Mouse (Mus musculus) limb, embryonic 13.5 days (tissue): ENCODE results near the gene Kif3b. TPM values are rescaled to one million over a fixed set of nuclear protein-coding genes. Genes with fewer than 3 reads are reported as not detected.
"Not testable (repeated sequence)": the region's sequence is repeated elsewhere in the genome, so short reads cannot be mapped to it uniquely, and the experiment has no call there.

Source experiments
- ATAC-seq: fragments of 200-750 bp; cut with Nextera tagmentation; 2 replicates; pipeline ENCODE4 v1.8.0; 2017; ENCODE audit warnings: low read depth, moderate number of reproducible peaks, moderate TSS enrichment; ENCODE audit not compliant: low FRiP score
- H3K27ac ChIP-seq: fragments of 300-500 bp; sonication (generic); 2 replicates; pipeline ENCODE4 v1.5.1; 2015; ENCODE audit warnings: inconsistent platforms, mild to moderate bottlenecking, moderate library complexity
- H3K27me3 ChIP-seq: fragments of 300-500 bp; sonication (generic); 2 replicates; pipeline ENCODE4 v1.6.1; 2015; ENCODE audit warnings: mild to moderate bottlenecking, inconsistent platforms
- H3K36me3 ChIP-seq: fragments of 300-500 bp; sonication (generic); 2 replicates; pipeline ENCODE4 v1.6.1; 2015; ENCODE audit warnings: inconsistent platforms, mild to moderate bottlenecking, moderate library complexity
- H3K4me1 ChIP-seq: fragments of 300-500 bp; sonication (generic); 2 replicates; pipeline ENCODE4 v1.6.1; 2015; ENCODE audit warnings: inconsistent platforms
- H3K4me2 ChIP-seq: fragments of 300-500 bp; sonication (generic); replicated peaks from 2 replicates; pipeline ENCODE4 v1.6.1; 2015; ENCODE audit warnings: inconsistent platforms, mild to moderate bottlenecking, moderate library complexity
- H3K4me3 ChIP-seq: fragments of 300-500 bp; sonication (generic); 2 replicates; pipeline ENCODE4 v1.5.1; 2015; ENCODE audit warnings: moderate library complexity, mild to moderate bottlenecking, inconsistent platforms
- H3K9ac ChIP-seq: fragments of 300-500 bp; sonication (generic); 2 replicates; pipeline ENCODE4 v1.6.1; 2015; ENCODE audit warnings: mild to moderate bottlenecking, inconsistent platforms
- H3K9me3 ChIP-seq: fragments of 300-500 bp; sonication (generic); 2 replicates; pipeline ENCODE4 v1.6.1; 2016; ENCODE audit warnings: inconsistent platforms
- WGBS: fragments of 180-500 bp; shearing (Covaris S2); methylation state at CpG from one replicate; pipeline ENCODE4 v1.1.7; 2015; 5-methylcytosine and 5-hydroxymethylcytosine counted together
- polyA plus RNA-seq: library from polyadenylated mRNA; unstranded; fragments of >200 nt; fragmentation: Nextera tagmentation; extraction: Ambion mirVana; gene quantifications from 2 replicates; pipeline ENCODE4 v1.2.1, GENCODE M21; 2015

Kif3b gene
- polyA plus RNA-seq, 1 experiment from 2014 or later: 6.3 TPM

GRCm38 (mm10) chr2:153348100-153348831 lies 57.1 kb downstream of the Kif3b start:
- Histone ChIP-seq H3K27me3 (no peaks in the 10 kb centered on the region), H3K4me3 (peak overlapping the region; percentile 86), H3K4me2 (peak overlapping the region; percentile 72), H3K36me3 (peaks cover 13% of the 10 kb centered on the region), H3K27ac (peak overlapping the region; percentile 15; the same call in 1 of the 2 replicates), H3K9ac (peak overlapping the region; percentile 31; the same call in 1 of the 2 replicates), H3K4me1 (peaks cover 34% of the 10 kb centered on the region), H3K9me3 (no peaks in the 10 kb centered on the region)
- WGBS: 47% methylated on average over 6 of the region's 6 CpGs
- no peak for ATAC-seq

GRCm38 (mm10) chr2:153350552-153351181 lies 59.5 kb downstream of the Kif3b start:
- Histone ChIP-seq H3K4me3 (no peak overlapping the region), H3K9me3 (no peaks in the 10 kb centered on the region), H3K4me1 (peaks cover 30% of the 10 kb centered on the region), H3K27ac (peak overlapping the region; percentile 28; the same call in 1 of the 2 replicates), H3K4me2 (peak overlapping the region; percentile 12; the same call in 1 of the 2 replicates), H3K36me3 (peaks cover 30% of the 10 kb centered on the region), H3K27me3 (no peaks in the 10 kb centered on the region), H3K9ac (no peak overlapping the region)
- ATAC-seq: no peak
- 36% methylated on average over 6 of the region's 6 CpGs for WGBS

GRCm38 (mm10) chr2:153354648-153355047 lies 63.4 kb downstream of the Kif3b start:
- H3K27ac ChIP-seq: no peak overlapping the region
- no peak for ATAC-seq
- H3K4me1 ChIP-seq: peaks cover 14% of the 10 kb centered on the region
- no peak overlapping the region for H3K9ac ChIP-seq
- H3K4me3 ChIP-seq: no peak overlapping the region
- H3K9me3 ChIP-seq: no peaks in the 10 kb centered on the region
- no peaks in the 10 kb centered on the region for H3K27me3 ChIP-seq
- WGBS: 88% methylated on average over 2 of the region's 2 CpGs
- peaks cover 66% of the 10 kb centered on the region for H3K36me3 ChIP-seq
- no peak overlapping the region for H3K4me2 ChIP-seq

DNA sequence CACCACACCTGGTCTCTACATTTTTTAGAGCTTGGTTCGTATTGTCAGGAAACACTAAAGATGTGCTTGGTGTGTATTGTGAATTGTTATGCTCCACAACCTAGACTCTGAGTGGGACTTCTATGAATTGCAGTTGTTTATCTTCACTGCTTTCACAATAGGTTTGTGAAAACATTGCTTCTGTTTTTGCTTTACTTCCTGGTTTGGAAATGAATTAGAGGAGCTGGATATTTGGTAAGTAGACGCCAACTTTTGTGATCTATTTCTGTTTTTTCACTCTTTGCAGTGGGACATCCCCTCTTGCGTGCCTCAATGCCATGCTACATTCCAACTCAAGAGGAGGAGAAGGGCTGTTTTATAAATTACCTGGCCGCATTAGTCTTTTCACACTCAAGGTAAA lies 65.6 kb downstream of the Kif3b start:
- Histone ChIP-seq H3K9ac (no peak overlapping the region), H3K4me3 (no peak overlapping the region), H3K27ac (no peak overlapping the region), H3K9me3 (no peaks in the 10 kb centered on the region), H3K36me3 (peaks cover 72% of the 10 kb centered on the region), H3K4me2 (no peak overlapping the region), H3K4me1 (no peaks in the 10 kb centered on the region), H3K27me3 (no peaks in the 10 kb centered on the region)
- no peak for ATAC-seq
- 94% methylated on average over 4 of the region's 4 CpGs for WGBS

DNA sequence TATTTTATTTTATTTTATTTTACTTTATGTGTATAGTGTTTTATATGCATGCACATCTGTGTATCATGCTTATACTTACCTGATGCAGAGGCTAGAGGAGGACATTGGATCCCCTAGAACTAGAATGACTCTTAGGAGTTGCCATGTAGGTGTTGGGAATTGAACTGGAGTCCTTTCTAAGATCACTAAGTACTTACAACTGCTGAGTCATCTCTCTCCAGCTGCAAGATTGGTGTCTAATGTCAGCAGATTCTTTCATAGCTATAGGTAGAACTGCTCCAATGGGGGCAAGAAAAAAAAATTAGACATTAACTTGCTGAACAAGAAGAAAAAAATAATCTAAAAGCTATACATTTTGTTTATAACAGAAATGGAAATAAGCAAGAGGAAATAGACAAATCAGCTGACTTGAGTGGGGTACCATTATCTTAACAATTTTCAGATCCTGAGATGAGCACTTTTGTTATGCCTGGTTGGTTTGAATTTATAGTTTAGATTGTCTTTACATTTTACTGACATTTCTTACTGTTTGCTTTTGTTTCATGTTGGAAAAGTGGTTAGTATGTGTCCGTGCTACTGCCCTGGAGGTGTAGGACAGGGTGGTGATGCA lies 70.0 kb downstream of the Kif3b start:
- ATAC-seq: no peak
- H3K27ac ChIP-seq: no peak overlapping the region
- H3K4me1 ChIP-seq: no peaks in the 10 kb centered on the region
- no peak overlapping the region for H3K4me3 ChIP-seq
- H3K27me3 ChIP-seq: no peaks in the 10 kb centered on the region
- peaks cover 72% of the 10 kb centered on the region for H3K36me3 ChIP-seq
- H3K9ac ChIP-seq: no peak overlapping the region
- H3K4me2 ChIP-seq: no peak overlapping the region
- WGBS: 92% methylated on average over 1 of the region's 1 CpGs
- H3K9me3 ChIP-seq: no peaks in the 10 kb centered on the region

DNA sequence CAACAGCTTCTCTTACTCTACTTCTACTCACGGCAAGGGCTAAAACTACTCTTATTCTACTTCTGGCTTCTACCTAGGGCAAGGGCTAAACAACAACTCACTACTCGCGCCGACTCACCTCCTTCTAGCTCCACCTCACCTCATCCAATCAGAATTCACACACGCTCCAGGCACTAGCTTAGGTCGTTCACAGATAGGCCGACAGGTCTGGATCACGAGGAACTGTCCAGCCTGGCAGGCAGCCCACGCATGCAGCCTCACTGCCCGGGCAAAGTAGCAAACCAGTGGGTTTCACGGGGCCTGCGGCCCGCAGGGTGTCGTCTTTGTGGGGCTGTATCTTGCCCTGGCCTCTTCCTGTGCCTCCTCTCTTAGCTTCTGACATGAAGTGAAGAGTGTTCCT lies 73.3 kb downstream of the Kif3b start:
- not testable (repeated sequence) for H3K4me1 ChIP-seq, H3K9me3 ChIP-seq, H3K27me3 ChIP-seq, H3K4me2 ChIP-seq, H3K9ac ChIP-seq, H3K4me3 ChIP-seq, ATAC-seq, H3K27ac ChIP-seq
- peaks cover 71% of the 10 kb centered on the region for H3K36me3 ChIP-seq
- WGBS: 93% methylated on average over 14 of the region's 14 CpGs

DNA sequence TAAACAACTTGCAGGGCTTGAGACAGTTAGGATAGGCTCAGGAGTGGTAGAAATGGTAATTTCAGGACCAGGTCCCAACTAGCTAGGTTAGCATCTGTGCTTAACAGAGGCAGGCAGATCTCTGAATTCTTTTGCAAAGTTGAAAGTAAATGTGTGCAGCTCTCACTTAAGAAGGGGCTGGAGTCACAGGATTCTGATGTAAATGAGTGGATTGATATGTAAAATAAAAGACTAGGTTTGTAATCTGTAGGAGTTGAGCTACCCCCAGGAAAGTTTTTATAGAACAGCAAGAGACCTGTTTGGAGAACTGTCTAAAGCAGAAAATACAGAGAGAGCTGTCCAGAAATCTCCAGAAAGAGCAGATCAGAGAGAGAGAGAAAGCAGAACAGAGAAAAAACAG lies 79.7 kb downstream of the Kif3b start:
- ATAC-seq: no peak
- no peak overlapping the region for H3K4me3 ChIP-seq
- H3K9ac ChIP-seq: no peak overlapping the region
- peaks cover 41% of the 10 kb centered on the region for H3K36me3 ChIP-seq
- H3K27ac ChIP-seq: no peak overlapping the region
- H3K27me3 ChIP-seq: no peaks in the 10 kb centered on the region
- no peaks in the 10 kb centered on the region for H3K9me3 ChIP-seq
- H3K4me1 ChIP-seq: no peaks in the 10 kb centered on the region
- H3K4me2 ChIP-seq: no peak overlapping the region

DNA sequence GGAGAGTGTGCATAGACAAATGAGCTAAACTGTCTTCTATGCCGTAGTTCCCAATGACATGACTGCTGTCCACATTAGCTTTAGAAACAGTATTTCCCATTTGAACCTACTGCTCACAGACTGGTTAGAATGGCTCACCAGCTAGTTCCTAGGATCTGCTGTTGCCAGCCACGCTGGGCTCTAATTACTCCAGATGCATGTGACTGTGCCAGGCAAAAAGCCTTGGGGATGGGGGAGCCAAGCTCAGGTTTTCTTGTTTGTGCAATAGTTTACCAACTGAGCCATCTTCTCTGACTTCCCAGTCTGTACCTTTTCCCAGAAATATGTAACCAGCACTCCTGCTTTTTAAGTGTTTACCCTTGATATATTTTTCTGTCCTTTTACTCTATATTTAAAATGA lies 84.2 kb downstream of the Kif3b start:
- Histone ChIP-seq H3K9me3 (no peaks in the 10 kb centered on the region), H3K4me1 (no peaks in the 10 kb centered on the region), H3K4me3 (no peak overlapping the region), H3K27me3 (no peaks in the 10 kb centered on the region), H3K27ac (no peak overlapping the region), H3K4me2 (no peak overlapping the region), H3K9ac (no peak overlapping the region), H3K36me3 (peaks cover 31% of the 10 kb centered on the region)
- WGBS: 82% methylated on average over 2 of the region's 2 CpGs
- no peak for ATAC-seq

DNA sequence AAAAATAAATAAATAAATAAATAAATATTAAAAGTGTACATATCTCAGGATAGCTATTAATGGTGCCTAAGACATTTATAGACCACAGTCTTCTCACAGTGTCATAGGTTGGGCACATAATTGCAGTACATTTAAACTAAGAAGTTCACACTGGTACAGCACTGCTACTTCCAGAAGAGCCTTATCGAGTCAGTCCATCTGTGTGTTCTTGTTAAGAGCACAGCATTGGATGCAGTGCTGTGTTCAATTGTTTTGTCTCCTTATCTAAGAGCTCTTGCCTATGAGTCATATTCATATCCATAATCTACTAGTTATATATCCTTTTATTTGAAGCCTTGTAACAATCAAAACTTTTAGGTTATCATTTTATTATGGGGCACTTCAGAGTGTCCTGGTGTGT lies 89.3 kb downstream of the Kif3b start:
- Histone ChIP-seq H3K27me3 (no peaks in the 10 kb centered on the region), H3K27ac (no peak overlapping the region), H3K9ac (no peak overlapping the region), H3K4me2 (no peak overlapping the region), H3K9me3 (no peaks in the 10 kb centered on the region), H3K4me3 (no peak overlapping the region), H3K4me1 (no peaks in the 10 kb centered on the region), H3K36me3 (peaks cover 58% of the 10 kb centered on the region)
- 97% methylated on average over 1 of the region's 1 CpGs for WGBS
- no peak for ATAC-seq

Other genes with a start within 250 kb of the Kif3b start
- 1.7 and 1.9 TPM in 2 replicates for gene Ccm2l, start 225.5 kb upstream of the Kif3b start, polyA plus RNA-seq
- 6.7 and 7.9 TPM in 2 replicates for gene Hck, start 182.9 kb upstream of the Kif3b start, polyA plus RNA-seq
- gene Tm9sf4, start 130.1 kb upstream of the Kif3b start, polyA plus RNA-seq: 93.9 and 101 TPM in 2 replicates
- 16.4 and 17.3 TPM in 2 replicates for gene Tspyl3, start 66.0 kb upstream of the Kif3b start, polyA plus RNA-seq
- gene Plagl2, start 50.0 kb upstream of the Kif3b start, polyA plus RNA-seq: 12.8 and 15.0 TPM in 2 replicates
- gene Pofut1, start 49.9 kb upstream of the Kif3b start, polyA plus RNA-seq: 8.8 and 9.2 TPM in 2 replicates
- 13.2 and 14.2 TPM in 2 replicates for gene Asxl1, start 54.4 kb downstream of the Kif3b start, polyA plus RNA-seq
- not detected in 2 replicates for gene 4930404H24Rik, start 201.4 kb downstream of the Kif3b start, polyA plus RNA-seq
- gene Nol4l, start 238.6 kb downstream of the Kif3b start, polyA plus RNA-seq: 11.8 and 13.2 TPM in 2 replicates